Mouse (Mus musculus) heart, embryonic 10.5 days (tissue): Measurements from ENCODE around the gene Lrrc28. TPM values are rescaled to one million over a fixed set of nuclear protein-coding genes. Genes with fewer than 3 reads are reported as not detected.

Experiments used
- DNase-seq: peaks from one replicate; pipeline ENCODE4 v3.0.0-alpha.2; 2017; ENCODE audit warnings: low spot score
- H3K27ac ChIP-seq: fragments of 300-500 bp; sonication (generic); 2 replicates; pipeline ENCODE4 v1.5.1; 2016; ENCODE audit warnings: mild to moderate bottlenecking
- H3K27me3 ChIP-seq: fragments of 300-500 bp; sonication (generic); 2 replicates; pipeline ENCODE4 v1.6.1; 2016; ENCODE audit warnings: mild to moderate bottlenecking; ENCODE audit not compliant: poor library complexity, insufficient read depth, severe bottlenecking
- H3K36me3 ChIP-seq: fragments of 300-500 bp; sonication (generic); 2 replicates; pipeline ENCODE4 v1.6.1; 2016; ENCODE audit warnings: mild to moderate bottlenecking, moderate library complexity
- H3K4me1 ChIP-seq: fragments of 300-500 bp; sonication (generic); 2 replicates; pipeline ENCODE4 v1.6.1; 2016; ENCODE audit warnings: mild to moderate bottlenecking
- H3K4me3 ChIP-seq: fragments of 300-500 bp; sonication (generic); 2 replicates; pipeline ENCODE4 v1.5.1; 2016; ENCODE audit warnings: mild to moderate bottlenecking, moderate library complexity
- H3K9me3 ChIP-seq: fragments of 300-500 bp; sonication (generic); 2 replicates; pipeline ENCODE4 v1.6.1; 2016; ENCODE audit warnings: mild to moderate bottlenecking, moderate library complexity
- WGBS: fragments of 180-500 bp; shearing (Covaris S2); methylation state at CpG from one replicate; pipeline ENCODE4 v1.1.7; 2016; 5-methylcytosine and 5-hydroxymethylcytosine counted together
- polyA plus RNA-seq: library from polyadenylated mRNA; unstranded; fragments of >200 nt; fragmentation: Nextera tagmentation; extraction: Ambion mirVana; gene quantifications from 2 replicates; pipeline ENCODE4 v1.2.1, GENCODE M21; 2016

The Lrrc28 gene
- polyA plus RNA-seq, 1 experiment from 2014 or later, result 12.8 TPM

DNA sequence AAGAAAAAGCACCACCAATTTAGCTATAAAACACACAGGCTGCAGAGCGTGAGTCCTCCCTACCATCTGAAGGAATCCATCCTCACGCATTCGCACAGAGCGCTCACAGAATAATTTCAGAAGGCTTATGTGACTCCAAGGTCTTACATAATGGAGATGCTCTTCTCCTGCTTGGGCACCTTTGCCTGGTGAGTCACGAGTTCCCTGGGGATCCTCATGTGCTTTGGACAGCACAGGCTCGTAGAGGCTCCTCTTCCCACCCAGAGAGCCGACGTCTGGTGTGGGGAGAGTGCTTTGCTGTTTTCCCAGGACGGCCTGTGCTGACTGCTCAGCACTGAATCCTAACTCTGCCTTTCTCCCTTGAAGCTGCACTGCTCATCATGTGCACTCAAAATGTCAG lies 129.4 kb downstream of the Lrrc28 start:
- 79% methylated on average over 9 of the region's 9 CpGs for WGBS
- Histone ChIP-seq H3K4me1 (peaks cover 5% of the 10 kb centered on the region; the same call in 1 of the 2 replicates), H3K9me3 (no peaks in the 10 kb centered on the region), H3K27me3 (no peaks in the 10 kb centered on the region), H3K4me3 (no peak overlapping the region), H3K36me3 (no peaks in the 10 kb centered on the region), H3K27ac (no peak overlapping the region)
- DNase-seq, result no peak

DNA sequence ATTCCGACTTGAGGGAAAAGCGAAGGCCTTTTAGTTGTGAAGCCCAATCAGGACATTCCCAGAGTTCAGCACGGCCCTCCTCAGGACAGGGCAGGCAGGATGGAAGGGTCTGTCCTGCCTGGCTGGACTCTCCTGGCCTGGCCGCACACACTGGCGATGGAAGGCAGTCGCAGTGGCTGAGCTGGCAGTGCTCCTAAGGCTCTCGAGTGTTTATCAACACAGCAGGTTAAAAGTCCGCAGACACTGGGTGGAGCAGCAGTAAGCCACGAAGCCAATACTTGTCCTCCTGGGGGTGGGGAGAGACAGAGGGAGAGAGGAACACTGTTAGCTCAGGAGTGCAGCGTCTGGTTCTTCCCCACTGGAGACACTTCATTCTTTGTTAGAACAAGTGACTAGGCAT lies 130.2 kb downstream of the Lrrc28 start:
- 36% methylated on average over 10 of the region's 10 CpGs for WGBS
- no peaks in the 10 kb centered on the region for H3K27me3 ChIP-seq
- no peaks in the 10 kb centered on the region for H3K9me3 ChIP-seq
- H3K36me3 ChIP-seq, result no peaks in the 10 kb centered on the region
- H3K4me1 ChIP-seq, result peaks cover 5% of the 10 kb centered on the region; the same call in 1 of the 2 replicates
- no peak overlapping the region for H3K27ac ChIP-seq
- H3K4me3 ChIP-seq, result no peak overlapping the region
- DNase-seq, result no peak

DNA sequence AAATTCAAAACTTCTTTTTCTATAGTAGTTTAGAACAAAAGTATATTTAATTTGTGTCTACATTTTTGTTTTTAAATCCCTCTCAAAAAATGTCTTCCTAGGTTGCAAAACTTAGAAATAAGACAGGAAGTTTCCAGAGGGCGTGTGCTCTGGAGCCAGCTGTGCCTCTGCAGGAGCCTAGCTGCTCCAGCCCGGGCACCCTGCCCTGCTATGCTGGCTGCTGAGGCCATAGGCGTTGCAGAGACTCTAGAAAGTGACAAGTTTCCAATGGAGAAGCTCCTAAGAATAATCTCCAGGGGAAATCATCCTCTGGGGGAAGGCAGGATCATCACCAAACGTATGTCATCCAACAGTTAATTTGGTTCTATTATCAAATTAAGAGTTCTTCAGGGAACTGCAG lies 130.7 kb downstream of the Lrrc28 start:
- Histone ChIP-seq H3K36me3 (no peaks in the 10 kb centered on the region), H3K27ac (no peak overlapping the region), H3K4me3 (no peak overlapping the region), H3K27me3 (no peaks in the 10 kb centered on the region), H3K4me1 (peaks cover 5% of the 10 kb centered on the region; the same call in 1 of the 2 replicates), H3K9me3 (no peaks in the 10 kb centered on the region)
- no peak for DNase-seq
- WGBS, result 59% methylated on average over 4 of the region's 4 CpGs

DNA sequence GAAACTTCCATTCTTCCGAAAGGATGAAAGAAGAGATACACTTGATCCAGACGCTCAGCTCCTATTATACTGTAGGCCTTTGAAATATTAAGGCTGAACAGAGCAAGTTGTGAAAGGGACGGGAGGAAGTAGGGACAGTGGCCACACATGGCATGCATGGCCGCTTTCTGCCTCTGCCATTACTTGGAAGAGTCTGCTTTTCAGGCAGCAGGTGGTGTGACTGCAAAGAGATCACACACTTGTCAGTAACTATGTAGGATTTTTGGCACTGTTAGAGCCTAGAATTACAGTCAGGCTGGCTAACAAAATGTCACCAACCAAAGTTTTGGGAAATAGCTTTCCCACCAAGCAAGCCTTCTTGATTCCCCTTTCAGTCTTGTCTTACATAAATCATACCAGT lies 131.4 kb downstream of the Lrrc28 start:
- H3K36me3 ChIP-seq, result no peaks in the 10 kb centered on the region
- H3K4me3 ChIP-seq, result no peak overlapping the region
- no peaks in the 10 kb centered on the region for H3K27me3 ChIP-seq
- no peak for DNase-seq
- H3K27ac ChIP-seq, result no peak overlapping the region
- no peaks in the 10 kb centered on the region for H3K9me3 ChIP-seq
- peaks cover 5% of the 10 kb centered on the region; the same call in 1 of the 2 replicates for H3K4me1 ChIP-seq
- WGBS, result 87% methylated on average over 4 of the region's 4 CpGs

DNA sequence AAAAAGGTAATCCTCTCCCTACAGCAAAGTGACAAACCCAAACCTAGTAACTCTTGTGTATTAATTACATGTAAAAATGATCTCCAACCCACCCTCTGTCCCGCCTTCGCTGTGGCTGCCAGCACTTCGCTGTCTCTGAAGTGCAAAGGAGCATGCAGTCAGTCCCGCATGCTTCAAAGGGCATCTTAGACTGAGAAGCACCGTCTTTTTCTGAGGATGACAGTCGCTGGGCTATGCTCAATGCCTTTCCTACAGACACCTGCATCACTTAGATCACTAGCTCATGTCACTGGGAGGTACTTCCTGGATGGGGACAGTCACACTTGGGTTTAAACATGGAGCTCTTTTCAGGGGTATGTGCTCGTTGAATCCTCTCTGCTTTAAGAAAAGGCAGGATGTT lies 133.5 kb downstream of the Lrrc28 start:
- no peak overlapping the region for H3K27ac ChIP-seq
- no peaks in the 10 kb centered on the region for H3K27me3 ChIP-seq
- WGBS, result 78% methylated on average over 7 of the region's 7 CpGs
- H3K36me3 ChIP-seq, result no peaks in the 10 kb centered on the region
- peaks cover 5% of the 10 kb centered on the region; the same call in 1 of the 2 replicates for H3K4me1 ChIP-seq
- no peak overlapping the region for H3K4me3 ChIP-seq
- no peak for DNase-seq
- H3K9me3 ChIP-seq, result no peaks in the 10 kb centered on the region

DNA sequence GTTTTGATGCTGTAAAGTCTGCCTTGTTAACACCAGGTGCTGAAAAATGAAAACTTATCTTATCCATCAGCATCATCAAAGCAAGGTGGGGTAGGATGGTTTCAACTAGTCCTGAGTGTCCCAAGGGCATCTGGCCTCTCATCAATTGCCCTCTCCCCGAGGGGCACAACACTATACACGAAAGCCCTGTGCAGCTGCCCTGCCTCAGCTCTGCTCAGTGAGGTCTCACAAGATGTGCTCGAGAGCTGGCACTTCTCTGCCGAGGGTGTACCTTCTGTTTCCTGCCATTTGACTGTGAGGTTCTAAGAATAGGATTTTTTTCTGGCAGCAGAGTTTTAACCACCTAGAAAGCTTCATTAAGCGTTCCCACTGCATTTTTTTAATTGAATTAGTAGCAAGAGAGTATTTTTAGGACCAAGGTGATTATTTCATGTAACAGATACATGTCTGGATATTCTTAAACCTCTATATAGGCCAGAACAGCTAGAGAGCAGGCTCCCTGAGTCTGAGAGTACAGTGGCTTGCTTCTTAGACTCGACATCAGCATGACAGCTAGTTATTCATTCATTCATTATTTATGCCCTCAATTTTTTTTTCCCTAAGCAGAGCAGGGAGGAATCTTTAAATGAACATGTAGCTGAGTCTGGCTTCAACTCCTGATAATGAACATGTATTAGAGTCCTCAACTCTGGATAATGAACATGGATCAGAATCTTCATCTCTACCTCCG lies 141.6 kb downstream of the Lrrc28 start:
- no peaks in the 10 kb centered on the region for H3K27me3 ChIP-seq
- DNase-seq, result no peak
- no peak overlapping the region for H3K4me3 ChIP-seq
- WGBS, result 49% methylated on average over 7 of the region's 7 CpGs
- no peaks in the 10 kb centered on the region for H3K36me3 ChIP-seq
- H3K4me1 ChIP-seq, result peaks cover 11% of the 10 kb centered on the region; the same call in 1 of the 2 replicates
- no peaks in the 10 kb centered on the region for H3K9me3 ChIP-seq
- no peak overlapping the region for H3K27ac ChIP-seq

DNA sequence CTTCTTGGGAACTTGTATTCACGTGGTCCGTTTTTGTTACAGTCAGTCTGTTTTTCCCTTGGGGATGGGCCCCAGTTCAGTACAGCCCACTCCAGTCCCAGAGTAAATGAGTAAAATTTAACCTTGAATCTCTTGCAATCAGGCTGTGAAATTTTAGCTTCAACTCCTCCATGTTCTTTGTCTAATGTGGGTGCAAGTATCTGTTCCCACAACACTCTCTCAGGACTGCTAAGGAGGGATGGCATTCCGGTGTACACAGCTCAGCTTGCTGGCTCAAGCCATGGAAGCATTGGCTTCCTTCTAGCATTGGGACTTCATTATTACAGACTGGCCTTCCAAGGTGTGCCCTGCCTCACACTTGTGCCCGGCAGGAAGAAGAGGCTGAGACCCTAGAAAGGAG lies 142.4 kb downstream of the Lrrc28 start:
- no peak for DNase-seq
- no peaks in the 10 kb centered on the region for H3K9me3 ChIP-seq
- H3K4me1 ChIP-seq, result peaks cover 11% of the 10 kb centered on the region; the same call in 1 of the 2 replicates
- no peak overlapping the region for H3K27ac ChIP-seq
- WGBS, result 66% methylated on average over 4 of the region's 4 CpGs
- no peaks in the 10 kb centered on the region for H3K36me3 ChIP-seq
- no peak overlapping the region for H3K4me3 ChIP-seq
- no peaks in the 10 kb centered on the region for H3K27me3 ChIP-seq

DNA sequence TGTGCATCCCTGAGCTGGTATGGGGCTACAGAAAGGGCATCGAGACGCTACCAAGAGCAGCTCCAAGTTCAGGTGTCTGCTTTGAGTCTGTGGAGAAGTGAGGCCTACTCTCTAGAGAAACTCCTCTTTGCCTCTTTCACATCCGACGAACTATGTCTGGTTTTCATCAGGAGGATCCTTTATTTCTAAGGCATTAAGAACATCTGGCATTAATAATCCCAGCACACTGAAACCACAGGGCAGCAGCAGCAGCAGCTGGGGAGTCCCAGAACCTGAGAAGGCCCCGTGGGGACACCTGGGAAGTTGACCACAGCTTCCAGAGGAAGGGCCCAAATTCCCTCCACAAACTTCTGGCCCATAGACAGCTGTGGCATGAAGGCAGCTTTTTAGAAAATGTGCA lies 144.2 kb downstream of the Lrrc28 start:
- no peak for DNase-seq
- WGBS, result 67% methylated on average over 5 of the region's 5 CpGs
- no peak overlapping the region for H3K27ac ChIP-seq

DNA sequence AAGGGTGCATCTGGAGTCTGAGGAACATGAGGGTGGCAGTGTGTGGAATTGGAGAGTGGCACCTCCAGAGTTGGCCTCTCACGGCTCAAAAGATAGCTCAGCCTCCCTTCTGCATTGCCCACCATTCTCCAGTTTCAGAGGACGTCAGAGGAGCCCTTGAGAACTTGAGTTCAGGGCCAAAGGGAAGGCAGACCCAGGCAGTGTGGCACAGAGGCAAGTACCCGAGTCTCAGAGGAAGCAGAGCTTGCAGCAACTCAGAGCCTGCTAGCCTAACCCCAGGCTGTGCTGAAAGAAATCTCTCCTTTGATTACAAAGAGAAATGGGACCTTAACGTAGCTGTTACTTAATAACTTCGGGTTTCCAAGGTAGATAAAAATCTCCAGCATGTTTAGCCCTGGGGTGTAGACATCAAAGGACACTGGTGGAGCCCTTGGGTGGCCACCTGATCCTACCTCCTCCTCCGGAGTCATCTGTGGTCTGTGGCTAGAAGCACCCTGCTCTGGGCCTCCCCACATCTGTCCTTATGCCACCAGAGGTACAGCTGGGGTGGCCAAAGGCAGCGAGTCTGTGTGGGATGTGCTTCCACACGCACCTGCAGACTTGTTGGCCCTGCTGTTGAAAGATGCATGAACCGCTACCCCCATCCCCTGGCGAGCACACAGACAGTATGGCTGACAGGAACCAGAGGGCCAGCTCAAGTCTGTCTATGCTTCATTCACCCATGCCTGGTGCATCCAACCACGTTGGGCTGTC lies 144.8 kb downstream of the Lrrc28 start:
- H3K4me3 ChIP-seq, result no peak overlapping the region
- H3K4me1 ChIP-seq, result peaks cover 27% of the 10 kb centered on the region
- H3K27me3 ChIP-seq, result no peaks in the 10 kb centered on the region
- no peak for DNase-seq
- WGBS, result 68% methylated on average over 11 of the region's 11 CpGs
- no peaks in the 10 kb centered on the region for H3K36me3 ChIP-seq
- no peak overlapping the region for H3K27ac ChIP-seq
- no peaks in the 10 kb centered on the region for H3K9me3 ChIP-seq

More for the DNA sequence above, 144.2 kb downstream of the Lrrc28 start:
- Histone ChIP-seq H3K4me3 (no peak overlapping the region), H3K4me1 (peaks cover 21% of the 10 kb centered on the region; the same call in 1 of the 2 replicates), H3K36me3 (no peaks in the 10 kb centered on the region), H3K27me3 (no peaks in the 10 kb centered on the region), H3K9me3 (no peaks in the 10 kb centered on the region)

DNA sequence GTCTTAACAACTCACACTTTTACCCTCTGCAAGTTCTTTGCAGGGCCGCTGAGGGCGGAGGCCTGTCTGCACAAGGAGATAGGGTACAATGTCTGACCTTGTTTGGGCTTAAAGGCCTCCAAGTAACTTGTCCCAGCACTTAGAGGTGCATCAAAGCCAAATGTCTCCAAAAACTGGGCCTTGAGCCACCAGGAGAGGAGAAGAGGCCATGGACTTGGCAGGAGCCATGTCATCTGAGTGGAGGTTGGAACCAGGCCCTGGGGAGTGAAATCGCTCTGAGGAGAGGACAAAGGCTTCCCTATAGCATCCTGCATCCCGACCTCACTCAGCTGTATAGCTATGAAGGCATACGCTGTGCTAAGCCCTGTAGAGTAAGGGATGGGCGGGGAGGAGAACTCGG lies 145.6 kb downstream of the Lrrc28 start:
- Histone ChIP-seq H3K36me3 (no peaks in the 10 kb centered on the region), H3K4me3 (no peak overlapping the region), H3K4me1 (peaks cover 34% of the 10 kb centered on the region), H3K9me3 (no peaks in the 10 kb centered on the region), H3K27me3 (no peaks in the 10 kb centered on the region), H3K27ac (no peak overlapping the region)
- WGBS, result 81% methylated on average over 7 of the region's 7 CpGs
- DNase-seq, result no peak

DNA sequence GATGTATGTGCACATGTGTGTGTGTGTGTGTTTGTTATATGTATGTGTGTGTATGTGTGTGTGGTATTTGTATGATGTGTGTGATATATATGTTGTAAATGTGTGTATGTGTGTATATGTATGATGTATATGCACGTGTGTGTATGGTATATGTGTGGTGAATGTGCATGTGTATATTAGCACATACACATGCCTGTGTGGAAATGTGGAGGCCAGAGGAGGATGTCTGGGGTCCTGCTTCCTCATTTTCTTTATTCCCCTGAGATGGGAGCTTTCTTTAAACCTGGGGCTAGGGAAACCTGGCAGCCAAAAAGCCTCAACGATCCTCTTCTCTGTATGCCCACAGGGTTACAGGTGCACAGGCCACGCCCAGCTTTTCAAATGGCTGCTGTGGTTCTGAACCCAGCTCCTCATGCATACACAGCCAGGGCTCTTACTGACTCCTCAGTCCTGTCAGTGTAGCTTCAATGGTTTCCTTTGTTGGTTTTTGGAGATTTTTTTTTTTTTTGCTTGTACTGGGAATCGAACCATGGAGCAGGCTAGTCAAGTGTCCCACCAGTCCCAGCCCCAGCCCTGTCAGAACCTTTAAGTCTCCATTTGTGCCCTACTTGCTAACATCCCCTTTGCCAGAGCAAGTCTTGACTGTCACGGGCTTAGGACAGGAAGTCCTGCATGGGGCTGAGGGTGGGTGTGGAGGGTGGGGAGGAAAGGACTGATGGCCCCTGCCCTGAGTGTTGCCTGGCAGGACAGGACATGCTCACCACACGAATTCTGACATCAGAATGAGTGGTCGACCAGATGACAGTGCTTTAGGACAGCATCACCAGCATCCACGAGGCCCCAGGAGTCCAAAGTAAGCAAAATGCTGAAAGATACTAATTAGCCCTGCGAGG lies 151.0 kb downstream of the Lrrc28 start:
- H3K27ac ChIP-seq, result 0 out of 2 replicates have a peak overlapping the region, but pooled peaks have one; percentile 32
- peaks cover 26% of the 10 kb centered on the region for H3K4me1 ChIP-seq
- DNase-seq, result no peak
- no peaks in the 10 kb centered on the region for H3K9me3 ChIP-seq
- WGBS, result 70% methylated on average over 9 of the region's 9 CpGs
- H3K36me3 ChIP-seq, result no peaks in the 10 kb centered on the region
- H3K27me3 ChIP-seq, result no peaks in the 10 kb centered on the region; the same call in none of the 2 replicates
- H3K4me3 ChIP-seq, result no peak overlapping the region

DNA sequence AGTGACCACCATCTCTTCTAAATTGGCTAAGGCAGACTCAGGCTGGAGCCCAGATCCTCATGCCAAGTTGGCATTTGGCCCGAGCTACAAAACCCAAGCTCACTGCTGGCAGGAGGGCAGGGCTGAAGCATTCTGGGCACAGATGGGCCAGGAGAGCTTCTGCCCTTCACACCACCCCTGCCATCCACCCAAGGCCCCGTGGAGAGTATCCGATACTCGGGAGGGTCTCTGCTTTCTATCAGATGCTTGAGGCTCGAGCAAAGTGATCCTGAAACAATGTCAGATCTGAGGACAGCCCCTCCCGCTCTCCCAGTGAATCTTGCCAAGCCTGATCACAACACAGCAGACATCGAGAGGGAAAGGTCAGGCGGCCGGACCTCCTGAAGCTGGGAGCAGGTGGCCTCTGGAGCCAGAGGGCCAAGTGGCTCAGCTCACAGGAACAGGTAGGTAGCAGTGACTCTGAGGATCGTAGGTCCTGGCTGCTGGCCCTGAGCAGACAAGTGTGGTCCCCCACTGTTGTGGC lies 157.1 kb downstream of the Lrrc28 start:
- Histone ChIP-seq H3K9me3 (no peaks in the 10 kb centered on the region), H3K27me3 (peaks cover 9% of the 10 kb centered on the region), H3K4me1 (peaks cover 6% of the 10 kb centered on the region; the same call in 1 of the 2 replicates), H3K36me3 (no peaks in the 10 kb centered on the region), H3K4me3 (no peak overlapping the region), H3K27ac (0 out of 2 replicates have a peak overlapping the region, but pooled peaks have one; percentile 31)
- WGBS, result 75% methylated on average over 10 of the region's 10 CpGs
- DNase-seq, result no peak
